Mouse (Mus musculus) heart, adult 2 months (tissue): ENCODE measurements at regions not wholly inside any gene's neighbourhood (a gene's known extent, or its start where the extent isn't known, plus 50 kb on each side); places are given as distances from the start of the nearest gene placed in this dataset.

Experiments
- CTCF ChIP-seq: fragments of 200-600 bp; IDR thresholded peaks from 2 replicates; pipeline ENCODE4 v1.8.1; 2022; ENCODE audit warnings: antibody characterized with exemption, mild to moderate bottlenecking, moderate library complexity
- EP300 ChIP-seq: fragments of 200-500 bp; IDR thresholded peaks from 2 replicates; pipeline ENCODE4 v1.6.1; 2011; ENCODE audit warnings: low read depth, low read length, control low read depth; ENCODE audit not compliant: insufficient read depth
- POLR2A ChIP-seq: fragments of 200-500 bp; IDR thresholded peaks from 2 replicates; pipeline ENCODE4 v1.6.1; 2011; ENCODE audit warnings: mild to moderate bottlenecking, low read depth, low read length, control low read depth; ENCODE audit not compliant: insufficient read depth

GRCm38 (mm10) chr9:9475009-9475744 lies 236.3 kb upstream of the Arhgap42 start:
- TF ChIP-seq CTCF = no peak
- TF ChIP-seq POLR2A = no peak
- no peak for TF ChIP-seq EP300
